In genomic region chr7:4938456-4938855, GRCm38 (mm10) we compare ENCODE assay signal across 9 mouse cellular contexts. TPM values are rescaled to one million over a fixed set of nuclear protein-coding genes. Genes with fewer than 3 reads are reported as not detected.
DNase-seq lines count a peak whose midpoint lies in the region; ATAC-seq and TF ChIP-seq lines count a peak whose summit lies in the region.
"Had no signal": no experiment of that assay in that cellular context is flagged by ENCODE, and none has a peak within 500 bp of the region (broad histone marks: within the 10 kb centered on the region; RNA-seq: fewer than 3 reads in every experiment).

No protein-coding gene starts in this region.

- H3K36me3 ChIP-seq in heart, embryonic 10.5 days: no peaks in the 10 kb centered on the region
- no peaks in the 10 kb centered on the region for H3K36me3 ChIP-seq in lung, embryonic 14.5 days (ENCODE audit: insufficient read depth)
- H3K36me3 ChIP-seq: limb, embryonic 12.5 days had no signal

- 31% methylated on average over 2 of the region's 2 CpGs for WGBS in heart, embryonic 10.5 days
- 27% methylated on average over 2 of the region's 2 CpGs for WGBS in lung, embryonic 14.5 days

- H3K27me3 ChIP-seq in heart, embryonic 10.5 days (ENCODE audit: insufficient read depth, poor library complexity, severe bottlenecking): no peaks in the 10 kb centered on the region
- H3K27me3 ChIP-seq in lung, embryonic 14.5 days (ENCODE audit: insufficient read depth, low read length): no peaks in the 10 kb centered on the region
- H3K27me3 ChIP-seq: limb, embryonic 12.5 days had no signal

- H3K4me3 ChIP-seq in heart, embryonic 10.5 days: no peak overlapping the region
- H3K4me3 ChIP-seq in lung, embryonic 14.5 days (ENCODE audit: low read depth, low read length): no peak overlapping the region
- H3K4me3 ChIP-seq: limb, embryonic 12.5 days had no signal

- peak; percentile 70 to 90 for DNase-seq in heart, adult 18-20 months
- DNase-seq in heart, embryonic 10.5 days (ENCODE audit: low spot score): no peak
- DNase-seq in urinary bladder, postnatal 36 days (ENCODE audit: low spot score in 2 of 2): peak; percentile 59 to 65
- DNase-seq in urinary bladder, postnatal 4 days (ENCODE audit: low spot score in 2 of 2): no peak
- peak; percentile 82 to 89 for DNase-seq in cerebellum, postnatal 14 days
- DNase-seq in heart, postnatal 4 days: peak; percentile 85
- DNase-seq in lung, embryonic 14.5 days: peak; percentile 85
- peak; percentile 64 to 65 for DNase-seq in spleen, postnatal 36 days (ENCODE audit: low spot score in 2 of 2)

- peak; percentile 90 for TF ChIP-seq CTCF in lung, embryonic 14.5 days (IDR thresholded peaks at IDR 0.05; ENCODE audit: low read depth)

- no peak overlapping the region for H3K9ac ChIP-seq in lung, embryonic 14.5 days
- H3K9ac ChIP-seq: limb, embryonic 12.5 days had no signal

- ATAC-seq in lung, embryonic 14.5 days (ENCODE audit: insufficient read depth): no peak

- peaks cover 1% of the 10 kb centered on the region; the same call in 1 of the 2 replicates for H3K4me1 ChIP-seq in heart, embryonic 10.5 days
- H3K4me1 ChIP-seq in lung, embryonic 14.5 days (ENCODE audit: insufficient read depth): no peaks in the 10 kb centered on the region
- H3K4me1 ChIP-seq: limb, embryonic 12.5 days had no signal

- H3K27ac ChIP-seq in heart, embryonic 10.5 days: no peak overlapping the region
- no peak overlapping the region for H3K27ac ChIP-seq in lung, embryonic 14.5 days (ENCODE audit: low read depth)
- H3K27ac ChIP-seq: limb, embryonic 12.5 days had no signal

- H3K4me2 ChIP-seq in lung, embryonic 14.5 days: no peak overlapping the region
- H3K4me2 ChIP-seq: limb, embryonic 12.5 days had no signal

- H3K9me3 ChIP-seq in heart, embryonic 10.5 days: peaks cover 4% of the 10 kb centered on the region; the same call in 1 of the 2 replicates
- H3K9me3 ChIP-seq in lung, embryonic 14.5 days (ENCODE audit: low read depth, low read length): no peaks in the 10 kb centered on the region

RNA-seq across cellular contexts. Expression of gene Ssc5d, which starts 12.9 kb away (rescaled TPM):
- total RNA-seq in heart, adult 18-20 months (2021): 1 to 10 TPM; 2.0 to 2.4 TPM
- polyA plus RNA-seq in heart, embryonic 10.5 days (2016; fragmentation: Nextera tagmentation; extraction: Ambion mirVana): 1.2 and 1.6 TPM in 2 replicates
- total RNA-seq in heart, postnatal 4 days (2021): 10 to 100 TPM in 1 of 2 experiments, 1 to 10 TPM in 1; 8.7 to 11.1 TPM
- polyA plus RNA-seq in lung, embryonic 14.5 days (2014; fragmentation: Nextera tagmentation; extraction: Ambion mirVana): 2.1 and 2.2 TPM in 2 replicates

RNA-seq across cellular contexts. Expression of gene Nat14, which starts 16.6 kb away (rescaled TPM):
- total RNA-seq in heart, adult 18-20 months (2021): 1 to 10 TPM; 4.2 to 6.1 TPM
- polyA plus RNA-seq in heart, embryonic 10.5 days (2016; fragmentation: Nextera tagmentation; extraction: Ambion mirVana): 4.3 and 5.5 TPM in 2 replicates
- total RNA-seq in heart, postnatal 4 days (2021): 1 to 10 TPM; 3.9 to 6.2 TPM
- polyA plus RNA-seq in lung, embryonic 14.5 days (2014; fragmentation: Nextera tagmentation; extraction: Ambion mirVana): 1.4 and 2.3 TPM in 2 replicates

RNA-seq across cellular contexts. Expression of gene Zfp628, which starts 23.4 kb away (rescaled TPM):
- total RNA-seq in heart, adult 18-20 months (2021): 1 to 10 TPM; 5.3 to 6.4 TPM
- 2.9 and 3.5 TPM in 2 replicates for polyA plus RNA-seq in heart, embryonic 10.5 days (2016; fragmentation: Nextera tagmentation; extraction: Ambion mirVana)
- total RNA-seq in heart, postnatal 4 days (2021): 10 to 100 TPM; 14.7 to 16.7 TPM
- polyA plus RNA-seq in lung, embryonic 14.5 days (2014; fragmentation: Nextera tagmentation; extraction: Ambion mirVana): 4.2 and 4.3 TPM in 2 replicates

RNA-seq across cellular contexts. Expression of gene Sbk2, which starts 25.8 kb away (rescaled TPM):
- 10 to 100 TPM; 25.9 to 30.0 TPM for total RNA-seq in heart, adult 18-20 months (2021)
- 1.8 and 2.3 TPM in 2 replicates for polyA plus RNA-seq in heart, embryonic 10.5 days (2016; fragmentation: Nextera tagmentation; extraction: Ambion mirVana)
- total RNA-seq in heart, postnatal 4 days (2021): 10 to 100 TPM; 10.6 TPM
- polyA plus RNA-seq in lung, embryonic 14.5 days (2014; fragmentation: Nextera tagmentation; extraction: Ambion mirVana): 0.13 and 0.46 TPM in 2 replicates

RNA-seq across cellular contexts. Expression of gene Gm36210, which starts 32.1 kb away (rescaled TPM):
- total RNA-seq in heart, adult 18-20 months (2021): not detected
- polyA plus RNA-seq in heart, embryonic 10.5 days (2016; fragmentation: Nextera tagmentation; extraction: Ambion mirVana): 0.18 and 0.36 TPM in 2 replicates
- total RNA-seq in heart, postnatal 4 days (2021): not detected
- polyA plus RNA-seq in lung, embryonic 14.5 days (2014; fragmentation: Nextera tagmentation; extraction: Ambion mirVana): not detected in 2 replicates
- polyA plus RNA-seq: limb, embryonic 12.5 days had no signal

Comparison
In these comparisons a context has a peak if more than half of its experiments do, and no peak if none do; other contexts are left out.
1. DNase-seq: peak in heart, adult 18-20 months (2 of 2), urinary bladder, postnatal 36 days (2 of 2), cerebellum, postnatal 14 days (2 of 2), heart, postnatal 4 days (single experiment), lung, embryonic 14.5 days (single experiment) and spleen, postnatal 36 days (2 of 2); none in heart, embryonic 10.5 days (single experiment) and urinary bladder, postnatal 4 days (0 of 2).